Mouse (Mus musculus): ENCODE measurements around the gene Bcar1. TPM values are rescaled to one million over a fixed set of nuclear protein-coding genes. Genes with fewer than 3 reads are reported as not detected.

The Bcar1 gene
- polyA plus RNA-seq, 1 experiment from 2014 or later, result 52.4 TPM

DNA sequence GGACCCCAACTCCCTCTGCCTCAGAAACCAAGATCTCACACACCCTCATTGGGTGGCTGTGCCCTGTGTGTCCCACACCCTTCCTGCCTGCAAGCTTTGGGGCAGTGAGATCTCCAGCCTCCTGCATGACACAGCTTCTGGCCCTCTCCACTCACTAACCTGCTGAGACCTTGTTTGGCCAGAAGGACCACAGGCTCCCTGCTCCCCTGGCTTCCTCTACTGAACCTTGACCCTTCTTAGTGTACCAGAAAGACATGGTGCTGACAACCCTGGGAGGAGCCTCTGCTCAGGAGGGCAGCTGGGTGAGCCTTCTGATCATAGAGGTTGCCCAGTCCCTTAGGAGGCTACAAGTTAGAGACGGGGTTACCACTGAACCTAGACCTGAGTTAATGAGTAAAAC is 34.4 kb downstream of the Bcar1 start:
- Histone ChIP-seq H3K4me3 (no peak overlapping the region), H3K4me2 (replicated peaks) (no peak overlapping the region), H3K36me3 (peaks cover 55% of the 10 kb centered on the region), H3K27ac (replicated peaks) (no peak overlapping the region), H3K4me1 (no peaks in the 10 kb centered on the region), H3K27me3 (no peaks in the 10 kb centered on the region), H3K9me3 (no peaks in the 10 kb centered on the region), H3K9ac (replicated peaks) (no peak overlapping the region)
- no peak for ATAC-seq (ENCODE audit: low FRiP score, low read depth)
- 95% methylated on average over 1 of the region's 1 CpGs for WGBS

DNA sequence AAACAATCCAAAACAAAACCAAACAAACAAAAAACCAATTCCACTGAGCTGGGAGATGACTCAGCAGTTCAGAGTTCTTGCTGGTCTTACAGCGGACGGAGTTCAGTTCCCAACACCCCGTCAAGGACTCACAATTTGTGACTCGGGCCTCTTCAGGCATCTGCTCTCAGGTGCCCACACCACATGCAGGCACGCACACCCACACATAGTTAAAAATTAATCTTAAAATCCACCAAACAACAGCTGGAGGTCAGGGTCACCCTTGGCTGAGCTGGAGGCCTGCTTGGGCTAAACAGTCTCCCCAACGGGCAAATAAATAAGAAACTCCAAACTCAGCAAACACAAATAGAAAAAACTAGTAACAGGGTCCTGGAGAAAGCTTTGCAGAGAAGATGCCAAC is 35.3 kb downstream of the Bcar1 start:
- H3K9ac ChIP-seq (replicated peaks), result no peak overlapping the region
- H3K4me2 ChIP-seq (replicated peaks), result no peak overlapping the region
- peaks cover 45% of the 10 kb centered on the region for H3K36me3 ChIP-seq
- H3K27me3 ChIP-seq, result no peaks in the 10 kb centered on the region
- no peaks in the 10 kb centered on the region for H3K4me1 ChIP-seq
- no peak for ATAC-seq (ENCODE audit: low FRiP score, low read depth)
- H3K4me3 ChIP-seq, result no peak overlapping the region
- WGBS, result 86% methylated on average over 6 of the region's 6 CpGs
- no peaks in the 10 kb centered on the region for H3K9me3 ChIP-seq
- no peak overlapping the region for H3K27ac ChIP-seq (replicated peaks)

DNA sequence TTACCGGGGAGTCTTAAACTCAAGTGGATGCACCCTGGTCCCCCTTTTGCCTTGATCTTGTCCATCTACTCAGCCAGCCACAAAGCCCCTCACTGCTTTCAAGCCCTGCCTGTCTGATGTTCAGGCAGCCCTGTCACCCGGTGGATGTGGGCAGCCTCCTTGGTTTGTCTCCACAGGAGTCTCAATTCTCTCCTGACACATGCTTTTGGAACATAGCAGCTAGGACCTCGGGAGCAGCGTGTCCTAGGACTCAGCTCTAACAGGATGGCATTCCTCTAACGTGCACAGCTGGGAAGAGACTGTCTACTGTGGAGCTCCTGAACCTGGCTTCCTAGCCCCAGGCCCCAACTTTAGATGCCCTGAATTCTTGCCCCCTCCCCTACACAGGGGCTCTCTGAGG is 37.9 kb downstream of the Bcar1 start:
- H3K27me3 ChIP-seq, result no peaks in the 10 kb centered on the region
- H3K4me2 ChIP-seq (replicated peaks), result no peak overlapping the region
- no peak overlapping the region for H3K4me3 ChIP-seq
- H3K4me1 ChIP-seq, result no peaks in the 10 kb centered on the region
- 0 out of 2 replicates have a peak overlapping the region, but pooled peaks have one; percentile 20 for H3K27ac ChIP-seq (replicated peaks)
- no peak for ATAC-seq (ENCODE audit: low FRiP score, low read depth)
- peaks cover 21% of the 10 kb centered on the region for H3K36me3 ChIP-seq
- 74% methylated on average over 5 of the region's 5 CpGs for whole genome bisulfite sequencing
- no peak overlapping the region for H3K9ac ChIP-seq (replicated peaks)
- H3K9me3 ChIP-seq, result no peaks in the 10 kb centered on the region

DNA sequence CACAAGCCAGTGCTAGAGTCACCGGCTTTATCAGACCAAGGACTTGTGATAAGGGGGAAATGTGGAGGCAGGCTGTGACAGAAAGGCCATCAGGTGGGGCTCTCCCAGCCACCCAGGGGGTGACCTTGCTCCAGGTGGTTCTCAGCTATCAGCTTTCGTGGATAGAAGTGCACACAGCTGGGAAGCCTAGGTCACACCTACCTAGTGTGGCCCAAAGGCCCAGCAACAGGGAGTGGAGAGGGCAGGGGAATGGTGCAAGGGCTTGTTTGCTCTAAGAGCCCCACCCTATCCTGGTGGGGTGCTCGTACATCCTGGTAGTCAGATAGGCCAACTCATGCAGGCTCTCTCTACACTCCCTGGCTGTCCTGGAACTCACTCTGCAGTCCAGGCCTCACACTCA is 38.4 kb downstream of the Bcar1 start:
- Histone ChIP-seq H3K4me3 (no peak overlapping the region), H3K27me3 (no peaks in the 10 kb centered on the region), H3K27ac (replicated peaks) (no peak overlapping the region), H3K4me2 (replicated peaks) (no peak overlapping the region), H3K9me3 (no peaks in the 10 kb centered on the region), H3K4me1 (no peaks in the 10 kb centered on the region), H3K36me3 (peaks cover 16% of the 10 kb centered on the region), H3K9ac (replicated peaks) (no peak overlapping the region)
- ATAC-seq (ENCODE audit: low FRiP score, low read depth), result no peak
- 81% methylated on average over 3 of the region's 3 CpGs for WGBS

DNA sequence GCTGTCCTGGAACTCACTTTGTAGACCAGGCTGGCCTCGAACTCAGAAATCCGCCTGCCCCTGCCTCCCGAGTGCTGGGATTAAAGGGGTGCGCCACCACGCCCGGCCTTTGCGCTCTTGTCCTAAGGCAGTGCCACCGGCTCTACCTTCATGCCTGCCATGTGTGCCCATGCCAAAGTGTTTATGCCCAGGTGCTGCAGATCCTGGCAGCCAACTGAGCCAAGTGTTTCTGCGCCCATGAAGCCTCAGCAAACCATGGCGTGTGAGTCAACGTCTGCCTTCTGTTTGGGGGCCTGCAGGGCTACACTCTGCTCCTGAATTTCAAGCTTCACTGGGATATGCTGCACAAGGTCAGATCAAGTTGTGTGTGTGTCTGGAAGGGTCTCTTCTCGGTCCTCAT is 39.0 kb downstream of the Bcar1 start:
- peaks cover 10% of the 10 kb centered on the region for H3K36me3 ChIP-seq
- WGBS, result 91% methylated on average over 12 of the region's 12 CpGs
- H3K9me3 ChIP-seq, result no peaks in the 10 kb centered on the region
- H3K27me3 ChIP-seq, result no peaks in the 10 kb centered on the region
- no peak overlapping the region for H3K4me3 ChIP-seq
- ATAC-seq (ENCODE audit: low FRiP score, low read depth), result no peak
- H3K4me1 ChIP-seq, result no peaks in the 10 kb centered on the region
- H3K27ac ChIP-seq (replicated peaks), result no peak overlapping the region
- H3K9ac ChIP-seq (replicated peaks), result no peak overlapping the region
- H3K4me2 ChIP-seq (replicated peaks), result no peak overlapping the region

DNA sequence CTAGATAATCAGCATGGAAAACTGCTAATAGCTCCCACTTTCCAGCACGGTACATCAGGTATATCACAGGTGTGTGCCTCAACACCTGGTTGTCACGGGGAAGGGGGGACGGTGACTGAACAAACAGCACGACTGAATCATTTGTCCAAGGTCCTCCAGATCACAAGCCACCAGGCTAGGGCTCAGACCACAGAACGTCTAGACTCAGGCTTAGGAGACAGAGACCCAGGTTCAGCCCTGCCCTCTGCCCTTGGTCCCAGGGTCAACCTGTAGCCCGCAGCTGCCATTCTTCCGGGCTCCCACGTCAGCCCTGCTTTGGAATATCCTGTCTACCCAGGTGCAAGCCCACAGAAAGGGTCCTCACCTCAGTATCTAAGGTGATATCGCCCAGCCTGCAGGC is 42.2 kb downstream of the Bcar1 start:
- Histone ChIP-seq H3K27me3 (no peaks in the 10 kb centered on the region), H3K4me2 (replicated peaks) (no peak overlapping the region), H3K9ac (replicated peaks) (no peak overlapping the region), H3K4me3 (no peak overlapping the region), H3K4me1 (no peaks in the 10 kb centered on the region), H3K27ac (replicated peaks) (no peak overlapping the region), H3K36me3 (no peaks in the 10 kb centered on the region), H3K9me3 (no peaks in the 10 kb centered on the region)
- 84% methylated on average over 9 of the region's 9 CpGs for WGBS
- ATAC-seq (ENCODE audit: low FRiP score, low read depth), result no peak

DNA sequence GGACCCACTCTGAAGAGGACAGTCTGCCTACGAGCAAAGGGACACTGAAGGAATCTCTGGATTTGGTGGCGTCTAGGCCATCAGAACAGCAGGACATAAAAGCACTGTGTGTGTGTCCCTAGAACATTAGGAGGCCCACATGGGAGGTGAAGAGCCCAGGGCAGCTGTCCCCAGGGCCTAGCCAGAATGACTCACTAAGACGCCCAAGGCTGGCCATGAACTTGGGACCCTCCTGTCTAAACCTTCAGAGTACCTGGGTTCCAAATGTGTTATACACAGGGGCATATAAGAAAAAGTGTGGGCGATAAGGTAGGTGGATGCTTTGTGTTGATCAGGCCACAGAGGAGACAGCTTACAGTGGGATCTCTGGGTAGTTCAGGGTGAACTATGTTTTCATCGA is 42.9 kb downstream of the Bcar1 start:
- no peak overlapping the region for H3K27ac ChIP-seq (replicated peaks)
- H3K9me3 ChIP-seq, result no peaks in the 10 kb centered on the region
- 90% methylated on average over 5 of the region's 5 CpGs for WGBS
- no peaks in the 10 kb centered on the region for H3K36me3 ChIP-seq
- no peaks in the 10 kb centered on the region for H3K27me3 ChIP-seq
- no peak overlapping the region for H3K4me2 ChIP-seq (replicated peaks)
- no peaks in the 10 kb centered on the region for H3K4me1 ChIP-seq
- ATAC-seq (ENCODE audit: low FRiP score, low read depth), result no peak
- H3K9ac ChIP-seq (replicated peaks), result no peak overlapping the region
- H3K4me3 ChIP-seq, result no peak overlapping the region

DNA sequence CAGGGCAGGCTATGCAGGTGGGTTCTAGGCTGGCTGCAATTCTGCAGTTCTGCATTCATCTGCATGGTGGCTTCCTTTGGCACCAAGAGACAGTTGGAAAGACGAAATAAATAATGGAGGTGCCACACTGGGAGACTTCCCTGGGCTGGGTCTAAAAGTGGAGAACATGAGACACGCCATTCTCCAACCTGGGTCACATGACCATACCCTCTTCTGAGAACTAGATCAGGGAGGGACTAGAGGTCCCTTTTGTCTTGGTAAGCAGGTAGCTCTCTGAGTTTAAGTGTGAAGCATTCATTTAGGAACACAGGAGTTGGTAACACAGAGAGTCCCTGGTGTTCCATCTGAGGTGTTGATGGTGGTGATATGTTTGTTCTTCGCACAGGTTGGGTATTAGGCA is 43.4 kb downstream of the Bcar1 start:
- H3K27me3 ChIP-seq, result no peaks in the 10 kb centered on the region
- 81% methylated on average over 3 of the region's 3 CpGs for WGBS

DNA sequence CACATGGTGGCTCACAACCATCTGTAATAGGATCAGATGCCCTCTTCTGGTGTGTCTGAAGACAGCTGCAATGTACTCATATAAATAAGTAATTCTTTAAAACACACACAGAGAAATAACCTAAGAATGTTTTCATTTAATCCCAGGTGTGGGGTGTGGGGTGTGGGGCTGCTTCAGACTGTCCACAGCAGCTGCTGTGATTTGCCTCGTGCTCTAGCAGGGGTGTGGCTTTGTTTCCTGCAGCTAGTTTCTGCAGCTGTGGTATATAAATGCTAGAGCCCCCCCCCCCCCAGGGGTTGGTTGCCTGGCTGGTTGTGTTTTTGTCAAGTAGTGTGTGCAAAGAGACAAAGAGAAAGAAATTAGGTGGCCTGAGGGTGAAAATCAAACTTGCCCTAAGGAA is 44.6 kb downstream of the Bcar1 start:
- Histone ChIP-seq H3K4me2 (replicated peaks) (no peak overlapping the region), H3K4me3 (no peak overlapping the region), H3K27ac (replicated peaks) (no peak overlapping the region), H3K9me3 (no peaks in the 10 kb centered on the region), H3K4me1 (no peaks in the 10 kb centered on the region), H3K36me3 (no peaks in the 10 kb centered on the region), H3K9ac (replicated peaks) (no peak overlapping the region), H3K27me3 (no peaks in the 10 kb centered on the region)
- no peak for ATAC-seq (ENCODE audit: low FRiP score, low read depth)
- WGBS, result 44% methylated on average over 1 of the region's 1 CpGs

More for the DNA sequence above, 43.4 kb downstream of the Bcar1 start:
- H3K4me1 ChIP-seq, result no peaks in the 10 kb centered on the region
- H3K4me3 ChIP-seq, result no peak overlapping the region
- no peak overlapping the region for H3K9ac ChIP-seq (replicated peaks)
- H3K36me3 ChIP-seq, result no peaks in the 10 kb centered on the region
- no peak overlapping the region for H3K27ac ChIP-seq (replicated peaks)
- ATAC-seq (ENCODE audit: low FRiP score, low read depth), result no peak
- H3K9me3 ChIP-seq, result no peaks in the 10 kb centered on the region
- H3K4me2 ChIP-seq (replicated peaks), result no peak overlapping the region

DNA sequence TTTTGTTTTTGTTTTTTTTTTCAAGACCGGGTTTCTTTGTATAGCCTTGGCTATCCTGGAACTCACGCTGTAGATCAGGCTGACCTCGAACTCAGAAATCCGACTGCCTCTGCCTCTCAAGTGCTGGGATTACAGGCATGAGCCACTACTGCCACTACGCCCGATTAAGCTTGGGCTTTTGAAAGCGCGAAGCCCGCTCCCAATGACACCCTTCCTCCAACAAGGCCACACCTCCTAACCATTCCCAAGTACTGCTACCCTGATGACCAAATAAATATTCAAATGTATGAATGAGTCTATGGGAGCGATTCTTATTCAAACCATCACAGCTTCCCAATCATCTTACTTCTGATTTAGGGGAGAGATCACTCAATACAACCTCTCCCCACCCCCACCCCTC is 46.0 kb downstream of the Bcar1 start:
- Histone ChIP-seq H3K4me1 (0 out of 2 replicates have a peak, but pooled peaks cover 2% of the 10 kb centered on the region), H3K27ac (replicated peaks) (no peak overlapping the region), H3K4me2 (replicated peaks) (no peak overlapping the region), H3K27me3 (no peaks in the 10 kb centered on the region), H3K4me3 (no peak overlapping the region), H3K9ac (replicated peaks) (no peak overlapping the region), H3K36me3 (no peaks in the 10 kb centered on the region), H3K9me3 (no peaks in the 10 kb centered on the region)
- ATAC-seq (ENCODE audit: low FRiP score, low read depth), result no peak
- WGBS, result 81% methylated on average over 10 of the region's 10 CpGs

DNA sequence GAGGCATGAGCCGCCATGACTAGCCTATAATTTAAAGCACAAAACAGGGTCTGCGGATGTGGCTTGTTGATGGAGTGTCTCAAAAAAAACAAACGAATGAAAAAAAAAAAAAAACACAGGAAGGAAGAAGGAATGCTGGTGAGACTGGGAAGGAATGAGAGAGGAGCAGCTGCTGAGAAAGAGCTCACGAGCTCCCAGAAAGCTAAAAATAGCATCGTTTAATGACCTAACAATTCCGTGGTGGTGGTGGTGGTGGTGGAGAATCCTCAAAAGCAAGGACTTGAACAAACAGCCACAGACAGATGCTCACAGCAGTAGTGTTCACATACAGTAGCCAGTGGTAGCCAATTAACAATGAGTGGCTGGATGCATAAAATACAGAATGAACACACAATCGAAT is 48.2 kb downstream of the Bcar1 start:
- H3K27me3 ChIP-seq, result no peaks in the 10 kb centered on the region
- no peak overlapping the region for H3K27ac ChIP-seq (replicated peaks)
- 75% methylated on average over 7 of the region's 7 CpGs for WGBS
- no peak overlapping the region for H3K4me2 ChIP-seq (replicated peaks)
- H3K9me3 ChIP-seq, result no peaks in the 10 kb centered on the region
- ATAC-seq (ENCODE audit: low FRiP score, low read depth), result no peak
- H3K4me1 ChIP-seq, result 0 out of 2 replicates have a peak, but pooled peaks cover 2% of the 10 kb centered on the region
- no peaks in the 10 kb centered on the region for H3K36me3 ChIP-seq
- no peak overlapping the region for H3K9ac ChIP-seq (replicated peaks)
- no peak overlapping the region for H3K4me3 ChIP-seq

DNA sequence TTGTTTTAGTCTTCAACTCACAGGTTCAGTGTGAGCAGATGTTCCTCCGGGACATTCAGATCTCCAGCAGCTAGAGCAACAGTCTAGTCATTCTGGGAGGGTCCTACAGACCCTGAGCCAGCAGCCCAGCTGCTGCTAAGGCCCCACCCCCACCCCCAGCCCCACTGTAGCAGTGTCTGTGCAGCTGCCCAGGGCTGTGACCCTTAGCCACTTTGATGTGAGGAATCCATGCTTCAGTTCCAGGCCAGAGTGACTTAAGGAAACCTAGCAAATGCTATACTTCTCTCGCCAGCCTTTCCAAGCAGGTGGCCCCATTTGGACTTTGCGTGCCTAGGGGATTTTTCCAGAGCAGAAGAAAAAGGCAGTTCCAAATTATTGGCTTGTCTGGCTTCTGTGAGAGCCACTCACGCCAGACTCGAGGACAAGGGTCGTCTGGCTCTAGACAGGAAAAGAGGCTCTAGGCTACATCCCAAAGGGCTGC is 50.3 kb downstream of the Bcar1 start:
- ATAC-seq (ENCODE audit: low FRiP score, low read depth), result no peak
- H3K4me2 ChIP-seq (replicated peaks), result no peak overlapping the region
- H3K9me3 ChIP-seq, result no peaks in the 10 kb centered on the region
- H3K9ac ChIP-seq (replicated peaks), result no peak overlapping the region
- H3K4me3 ChIP-seq, result no peak overlapping the region
- no peaks in the 10 kb centered on the region for H3K36me3 ChIP-seq
- 68% methylated on average over 6 of the region's 6 CpGs for WGBS
- 0 out of 2 replicates have a peak, but pooled peaks cover 2% of the 10 kb centered on the region for H3K4me1 ChIP-seq
- no peaks in the 10 kb centered on the region for H3K27me3 ChIP-seq
- H3K27ac ChIP-seq (replicated peaks), result no peak overlapping the region

DNA sequence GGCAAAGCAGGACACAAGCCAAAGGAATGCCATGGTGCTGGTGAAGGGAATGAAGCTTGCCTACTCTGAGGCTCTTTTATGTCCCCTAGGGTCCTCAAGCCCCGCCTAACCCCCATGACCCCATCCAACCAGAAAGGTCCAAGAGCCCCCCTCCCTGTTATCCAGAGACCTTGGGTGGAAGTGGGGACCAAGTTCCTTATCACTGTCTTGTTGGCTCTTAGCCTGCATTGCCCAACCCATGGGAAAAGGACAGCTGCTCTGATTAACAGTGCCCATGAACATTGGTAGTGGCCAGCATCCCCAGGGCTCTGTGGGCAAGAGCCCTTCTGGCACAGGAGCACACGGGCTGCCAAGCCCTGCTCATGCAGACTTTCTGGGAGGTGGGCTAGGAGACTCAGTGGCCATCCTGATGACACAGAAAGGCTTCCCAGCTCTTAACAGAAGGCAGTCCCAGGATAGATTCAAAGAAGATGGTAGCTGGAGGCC is 52.6 kb downstream of the Bcar1 start, which contains the start of gene Ctrb1:
Gene Ctrb1, minus strand, starts transcription at position 51 of the 486 bp plus-strand sequence.
- no peak within 1 kb of the TSS for H3K4me3 ChIP-seq
- WGBS, result 78% methylated on average over 2 of the region's 2 CpGs
- 0 out of 2 replicates have a peak, but pooled peaks cover 2% of the 10 kb centered on the region for H3K4me1 ChIP-seq
- H3K9me3 ChIP-seq, result no peaks in the 10 kb centered on the region
- no peak within 1 kb of the TSS for H3K27ac ChIP-seq (replicated peaks)
- H3K36me3 ChIP-seq, result no peaks in the 10 kb centered on the region
- H3K4me2 ChIP-seq (replicated peaks), result no peak within 1 kb of the TSS
- ATAC-seq (ENCODE audit: low FRiP score, low read depth), result no peak
- no peak within 1 kb of the TSS for H3K9ac ChIP-seq (replicated peaks)
- no peaks in the 10 kb centered on the region for H3K27me3 ChIP-seq
